Mouse (Mus musculus): Measurements from ENCODE around the gene Prkn. TPM values are rescaled to one million over a fixed set of nuclear protein-coding genes. Genes with fewer than 3 reads are reported as not detected.

Gene Prkn
- polyA plus RNA-seq, 1 experiment from 2014 or later = 6.6 TPM

GRCm38 (mm10) chr17:11431323-11431722 is 591.1 kb downstream of the Prkn start:
- Histone ChIP-seq H3K4me2 (ENCODE audit: low read length) (no peak overlapping the region), H3K4me3 (ENCODE audit: low read depth, low read length) (no peak overlapping the region), H3K4me1 (ENCODE audit: control insufficient read depth, insufficient read depth, low read length) (no peaks in the 10 kb centered on the region), H3K27ac (ENCODE audit: low read length) (no peak overlapping the region), H3K9ac (ENCODE audit: low read depth, low read length) (no peak overlapping the region), H3K9me3 (replicated peaks; ENCODE audit: control insufficient read depth, low read length, poor library complexity, severe bottlenecking) (no peaks in the 10 kb centered on the region), H3K36me3 (ENCODE audit: control insufficient read depth, insufficient read depth, low read length) (no peaks in the 10 kb centered on the region), H3K27me3 (ENCODE audit: control insufficient read depth, insufficient read depth, low read depth, low read length) (no peaks in the 10 kb centered on the region)
- 95% methylated on average over 2 of the region's 2 CpGs for WGBS
- ATAC-seq = no peak

- Histone ChIP-seq H3K27me3 (ENCODE audit: control insufficient read depth, insufficient read depth, low read depth, low read length) (no peaks in the 10 kb centered on the region), H3K9ac (ENCODE audit: low read depth, low read length) (no peak overlapping the region), H3K36me3 (ENCODE audit: control insufficient read depth, insufficient read depth, low read length) (no peaks in the 10 kb centered on the region), H3K9me3 (replicated peaks; ENCODE audit: control insufficient read depth, low read length, poor library complexity, severe bottlenecking) (no peaks in the 10 kb centered on the region), H3K4me3 (ENCODE audit: low read depth, low read length) (no peak overlapping the region), H3K27ac (ENCODE audit: low read length) (no peak overlapping the region), H3K4me1 (ENCODE audit: control insufficient read depth, insufficient read depth, low read length) (no peaks in the 10 kb centered on the region), H3K4me2 (ENCODE audit: low read length) (no peak overlapping the region)
- ATAC-seq = no peak
- WGBS = 82% methylated on average over 2 of the region's 2 CpGs
Observed at GRCm38 (mm10) chr17:11432593-11432992, 592.4 kb downstream of the Prkn start.

GRCm38 (mm10) chr17:11462721-11463120 is 622.5 kb downstream of the Prkn start:
- H3K9ac ChIP-seq (ENCODE audit: low read depth, low read length) = no peak overlapping the region
- 76% methylated on average over 2 of the region's 2 CpGs for WGBS
- no peak for ATAC-seq

GRCm38 (mm10) chr17:11466095-11466494 is 625.9 kb downstream of the Prkn start:
- H3K4me2 ChIP-seq (ENCODE audit: low read length) = no peak overlapping the region
- peaks cover 7% of the 10 kb centered on the region for H3K4me1 ChIP-seq (ENCODE audit: control insufficient read depth, insufficient read depth, low read length)
- no peaks in the 10 kb centered on the region for H3K36me3 ChIP-seq (ENCODE audit: control insufficient read depth, insufficient read depth, low read length)
- WGBS = 68% methylated on average over 2 of the region's 2 CpGs
- H3K27me3 ChIP-seq (ENCODE audit: control insufficient read depth, insufficient read depth, low read depth, low read length) = no peaks in the 10 kb centered on the region
- no peak overlapping the region for H3K27ac ChIP-seq (ENCODE audit: low read length)
- H3K9ac ChIP-seq (ENCODE audit: low read depth, low read length) = no peak overlapping the region
- no peaks in the 10 kb centered on the region for H3K9me3 ChIP-seq (replicated peaks; ENCODE audit: control insufficient read depth, low read length, poor library complexity, severe bottlenecking)
- no peak overlapping the region for H3K4me3 ChIP-seq (ENCODE audit: low read depth, low read length)
- ATAC-seq = no peak

More at GRCm38 (mm10) chr17:11462721-11463120, 622.5 kb downstream of the Prkn start:
- H3K4me1 ChIP-seq (ENCODE audit: control insufficient read depth, insufficient read depth, low read length) = peaks cover 7% of the 10 kb centered on the region
- no peaks in the 10 kb centered on the region for H3K36me3 ChIP-seq (ENCODE audit: control insufficient read depth, insufficient read depth, low read length)
- no peak overlapping the region for H3K27ac ChIP-seq (ENCODE audit: low read length)
- H3K27me3 ChIP-seq (ENCODE audit: control insufficient read depth, insufficient read depth, low read depth, low read length) = no peaks in the 10 kb centered on the region
- no peaks in the 10 kb centered on the region for H3K9me3 ChIP-seq (replicated peaks; ENCODE audit: control insufficient read depth, low read length, poor library complexity, severe bottlenecking)
- no peak overlapping the region for H3K4me3 ChIP-seq (ENCODE audit: low read depth, low read length)
- no peak overlapping the region for H3K4me2 ChIP-seq (ENCODE audit: low read length)

- Histone ChIP-seq H3K9me3 (replicated peaks; ENCODE audit: control insufficient read depth, low read length, poor library complexity, severe bottlenecking) (no peaks in the 10 kb centered on the region), H3K27ac (ENCODE audit: low read length) (no peak overlapping the region), H3K36me3 (ENCODE audit: control insufficient read depth, insufficient read depth, low read length) (no peaks in the 10 kb centered on the region), H3K4me3 (ENCODE audit: low read depth, low read length) (no peak overlapping the region), H3K27me3 (ENCODE audit: control insufficient read depth, insufficient read depth, low read depth, low read length) (no peaks in the 10 kb centered on the region), H3K9ac (ENCODE audit: low read depth, low read length) (no peak overlapping the region), H3K4me1 (ENCODE audit: control insufficient read depth, insufficient read depth, low read length) (peaks cover 7% of the 10 kb centered on the region), H3K4me2 (ENCODE audit: low read length) (no peak overlapping the region)
- ATAC-seq = no peak
- 76% methylated on average over 2 of the region's 2 CpGs for WGBS
Observed at GRCm38 (mm10) chr17:11468624-11469023, 628.4 kb downstream of the Prkn start.

GRCm38 (mm10) chr17:11483032-11483431 is 642.8 kb downstream of the Prkn start:
- Histone ChIP-seq H3K4me2 (ENCODE audit: low read length) (no peak overlapping the region), H3K36me3 (ENCODE audit: control insufficient read depth, insufficient read depth, low read length) (no peaks in the 10 kb centered on the region), H3K27me3 (ENCODE audit: control insufficient read depth, insufficient read depth, low read depth, low read length) (no peaks in the 10 kb centered on the region), H3K9ac (ENCODE audit: low read depth, low read length) (no peak overlapping the region), H3K4me3 (ENCODE audit: low read depth, low read length) (no peak overlapping the region), H3K27ac (ENCODE audit: low read length) (no peak overlapping the region), H3K4me1 (ENCODE audit: control insufficient read depth, insufficient read depth, low read length) (no peaks in the 10 kb centered on the region), H3K9me3 (replicated peaks; ENCODE audit: control insufficient read depth, low read length, poor library complexity, severe bottlenecking) (no peaks in the 10 kb centered on the region)
- WGBS = 92% methylated on average over 2 of the region's 2 CpGs
- ATAC-seq = no peak

GRCm38 (mm10) chr17:11490051-11490450 is 649.9 kb downstream of the Prkn start:
- no peaks in the 10 kb centered on the region for H3K4me1 ChIP-seq (ENCODE audit: control insufficient read depth, insufficient read depth, low read length)
- H3K27me3 ChIP-seq (ENCODE audit: control insufficient read depth, insufficient read depth, low read depth, low read length) = no peaks in the 10 kb centered on the region
- no peak overlapping the region for H3K27ac ChIP-seq (ENCODE audit: low read length)
- H3K36me3 ChIP-seq (ENCODE audit: control insufficient read depth, insufficient read depth, low read length) = no peaks in the 10 kb centered on the region
- no peak overlapping the region for H3K4me2 ChIP-seq (ENCODE audit: low read length)
- ATAC-seq = no peak
- H3K9me3 ChIP-seq (replicated peaks; ENCODE audit: control insufficient read depth, low read length, poor library complexity, severe bottlenecking) = no peaks in the 10 kb centered on the region
- H3K4me3 ChIP-seq (ENCODE audit: low read depth, low read length) = no peak overlapping the region
- no peak overlapping the region for H3K9ac ChIP-seq (ENCODE audit: low read depth, low read length)
- WGBS = 73% methylated on average over 4 of the region's 4 CpGs

GRCm38 (mm10) chr17:11502556-11502955 is 662.4 kb downstream of the Prkn start:
- Histone ChIP-seq H3K27ac (ENCODE audit: low read length) (no peak overlapping the region), H3K36me3 (ENCODE audit: control insufficient read depth, insufficient read depth, low read length) (no peaks in the 10 kb centered on the region), H3K9ac (ENCODE audit: low read depth, low read length) (no peak overlapping the region), H3K4me3 (ENCODE audit: low read depth, low read length) (no peak overlapping the region), H3K4me1 (ENCODE audit: control insufficient read depth, insufficient read depth, low read length) (no peaks in the 10 kb centered on the region), H3K4me2 (ENCODE audit: low read length) (no peak overlapping the region), H3K9me3 (replicated peaks; ENCODE audit: control insufficient read depth, low read length, poor library complexity, severe bottlenecking) (no peaks in the 10 kb centered on the region), H3K27me3 (ENCODE audit: control insufficient read depth, insufficient read depth, low read depth, low read length) (no peaks in the 10 kb centered on the region)
- ATAC-seq = no peak
- WGBS = 20% methylated on average over 7 of the region's 7 CpGs

- Histone ChIP-seq H3K4me2 (ENCODE audit: low read length) (no peak overlapping the region), H3K4me1 (ENCODE audit: control insufficient read depth, insufficient read depth, low read length) (no peaks in the 10 kb centered on the region), H3K4me3 (ENCODE audit: low read depth, low read length) (no peak overlapping the region), H3K36me3 (ENCODE audit: control insufficient read depth, insufficient read depth, low read length) (no peaks in the 10 kb centered on the region), H3K9ac (ENCODE audit: low read depth, low read length) (no peak overlapping the region), H3K9me3 (replicated peaks; ENCODE audit: control insufficient read depth, low read length, poor library complexity, severe bottlenecking) (no peaks in the 10 kb centered on the region), H3K27ac (ENCODE audit: low read length) (no peak overlapping the region), H3K27me3 (ENCODE audit: control insufficient read depth, insufficient read depth, low read depth, low read length) (no peaks in the 10 kb centered on the region)
- ATAC-seq = no peak
- WGBS = 100% methylated on average over 3 of the region's 3 CpGs
Observed at GRCm38 (mm10) chr17:11504496-11504895, 664.3 kb downstream of the Prkn start.

- H3K36me3 ChIP-seq (ENCODE audit: control insufficient read depth, insufficient read depth, low read length) = no peaks in the 10 kb centered on the region
- H3K4me3 ChIP-seq (ENCODE audit: low read depth, low read length) = no peak overlapping the region
- H3K27ac ChIP-seq (ENCODE audit: low read length) = no peak overlapping the region
- H3K27me3 ChIP-seq (ENCODE audit: control insufficient read depth, insufficient read depth, low read depth, low read length) = no peaks in the 10 kb centered on the region
- no peak overlapping the region for H3K4me2 ChIP-seq (ENCODE audit: low read length)
- no peaks in the 10 kb centered on the region for H3K4me1 ChIP-seq (ENCODE audit: control insufficient read depth, insufficient read depth, low read length)
- no peak for ATAC-seq
- no peaks in the 10 kb centered on the region for H3K9me3 ChIP-seq (replicated peaks; ENCODE audit: control insufficient read depth, low read length, poor library complexity, severe bottlenecking)
- 81% methylated on average over 3 of the region's 3 CpGs for WGBS
- no peak overlapping the region for H3K9ac ChIP-seq (ENCODE audit: low read depth, low read length)
Observed at GRCm38 (mm10) chr17:11507082-11507481, 666.9 kb downstream of the Prkn start.
